Mouse (Mus musculus) liver, embryonic 13.5 days (tissue): ENCODE results near the gene Icam1. TPM values are rescaled to one million over a fixed set of nuclear protein-coding genes. Genes with fewer than 3 reads are reported as not detected.
"Not testable (repeated sequence)": the region's sequence is repeated elsewhere in the genome, so short reads cannot be mapped to it uniquely, and the experiment has no call there.

Experiments
- ATAC-seq: fragments of 200-750 bp; cut with Nextera tagmentation; 2 replicates; pipeline ENCODE4 v1.8.0; 2017; ENCODE audit warnings: low read depth, mild to moderate bottlenecking, moderate number of reproducible peaks, moderate library complexity
- DNase-seq: peaks from one replicate; pipeline ENCODE4 v3.0.0; 2022
- H3K27ac ChIP-seq: fragments of 300-500 bp; sonication (generic); 2 replicates; pipeline ENCODE4 v1.5.1; 2015; ENCODE audit warnings: moderate library complexity, mild to moderate bottlenecking, inconsistent platforms
- H3K27me3 ChIP-seq: fragments of 300-500 bp; sonication (generic); 2 replicates; pipeline ENCODE4 v1.6.1; 2015; ENCODE audit warnings: mild to moderate bottlenecking, inconsistent platforms
- H3K36me3 ChIP-seq: fragments of 300-500 bp; sonication (generic); 2 replicates; pipeline ENCODE4 v1.6.1; 2015; ENCODE audit warnings: mild to moderate bottlenecking, inconsistent platforms
- H3K4me1 ChIP-seq: fragments of 300-500 bp; sonication (generic); replicated peaks from 2 replicates; pipeline ENCODE4 v1.6.1; 2015; ENCODE audit warnings: inconsistent platforms
- H3K4me2 ChIP-seq: fragments of 300-500 bp; sonication (generic); 2 replicates; pipeline ENCODE4 v1.6.1; 2015; ENCODE audit warnings: inconsistent platforms, mild to moderate bottlenecking, moderate library complexity
- H3K4me3 ChIP-seq: fragments of 300-500 bp; sonication (generic); replicated peaks from 2 replicates; pipeline ENCODE4 v1.5.1; 2015; ENCODE audit warnings: mild to moderate bottlenecking, inconsistent platforms
- H3K9ac ChIP-seq: fragments of 300-500 bp; sonication (generic); 2 replicates; pipeline ENCODE4 v1.6.1; 2015; ENCODE audit warnings: mild to moderate bottlenecking, inconsistent platforms
- H3K9me3 ChIP-seq: fragments of 300-500 bp; sonication (generic); replicated peaks from 2 replicates; pipeline ENCODE4 v1.6.1; 2016; ENCODE audit warnings: inconsistent platforms
- WGBS: fragments of 180-500 bp; shearing (Covaris S2); methylation state at CpG from one replicate; pipeline ENCODE4 v1.1.7; 2015; ENCODE audit not compliant: insufficient replicate concordance; 5-methylcytosine and 5-hydroxymethylcytosine counted together
- polyA plus RNA-seq: library from polyadenylated mRNA; unstranded; fragments of >200 nt; fragmentation: Nextera tagmentation; extraction: Ambion mirVana; gene quantifications from 2 replicates; pipeline ENCODE4 v1.2.1, GENCODE M21; 2015

Icam1 gene
- polyA plus RNA-seq, 1 experiment from 2014 or later = 9.6 TPM

- no peak for DNase-seq
- Histone ChIP-seq H3K9me3 (no peaks in the 10 kb centered on the region), H3K9ac (peak overlapping the region; percentile 13; the same call in 1 of the 2 replicates), H3K27ac (no peak overlapping the region), H3K4me1 (peaks cover 31% of the 10 kb centered on the region), H3K4me3 (no peak overlapping the region), H3K36me3 (no peaks in the 10 kb centered on the region), H3K4me2 (no peak overlapping the region), H3K27me3 (peaks cover 3% of the 10 kb centered on the region; the same call in 1 of the 2 replicates)
- no peak for ATAC-seq
- 61% methylated on average over 5 of the region's 5 CpGs for WGBS
These were observed 22.5 kb upstream of the Icam1 start for GRCm38 (mm10) chr9:20993165-20993898.

- DNase-seq (no peak), ATAC-seq (no peak)
- no peak overlapping the region for H3K9ac ChIP-seq
- peaks cover 3% of the 10 kb centered on the region; the same call in 1 of the 2 replicates for H3K27me3 ChIP-seq
- 80% methylated on average over 3 of the region's 3 CpGs for WGBS
- no peak overlapping the region for H3K27ac ChIP-seq
- H3K4me3 ChIP-seq = no peak overlapping the region
- no peaks in the 10 kb centered on the region for H3K9me3 ChIP-seq
- H3K4me2 ChIP-seq = no peak overlapping the region
- H3K36me3 ChIP-seq = no peaks in the 10 kb centered on the region
- peaks cover 31% of the 10 kb centered on the region for H3K4me1 ChIP-seq
These were observed 20.7 kb upstream of the Icam1 start for GRCm38 (mm10) chr9:20995069-20995468.

GRCm38 (mm10) chr9:20997065-20997464 is 18.7 kb upstream of the Icam1 start:
- Histone ChIP-seq H3K27ac (no peak overlapping the region), H3K36me3 (no peaks in the 10 kb centered on the region), H3K4me2 (no peak overlapping the region), H3K4me3 (no peak overlapping the region), H3K9ac (no peak overlapping the region), H3K9me3 (no peaks in the 10 kb centered on the region), H3K4me1 (peaks cover 37% of the 10 kb centered on the region), H3K27me3 (no peaks in the 10 kb centered on the region)
- DNase-seq (no peak), ATAC-seq (no peak)
- 73% methylated on average over 8 of the region's 8 CpGs for WGBS

- H3K4me2 ChIP-seq, DNase-seq, H3K27me3 ChIP-seq, H3K9me3 ChIP-seq, ATAC-seq, H3K36me3 ChIP-seq, H3K9ac ChIP-seq, H3K4me3 ChIP-seq, H3K27ac ChIP-seq: not testable (repeated sequence)
- peaks cover 37% of the 10 kb centered on the region for H3K4me1 ChIP-seq
- WGBS = 74% methylated on average over 1 of the region's 1 CpGs
These were observed 17.4 kb upstream of the Icam1 start for GRCm38 (mm10) chr9:20998337-20998736.

GRCm38 (mm10) chr9:21000811-21001210 is 15.0 kb upstream of the Icam1 start:
- Histone ChIP-seq H3K4me1 (peaks cover 50% of the 10 kb centered on the region), H3K27ac (no peak overlapping the region; the same call in 1 of the 2 replicates)
- no peak for DNase-seq

GRCm38 (mm10) chr9:21001651-21002200 is 14.1 kb upstream of the Icam1 start:
- H3K27ac ChIP-seq = 0 out of 2 replicates have a peak overlapping the region, but pooled peaks have one; percentile 45

More at GRCm38 (mm10) chr9:21000811-21001210, 15.0 kb upstream of the Icam1 start:
- H3K9me3 ChIP-seq = no peaks in the 10 kb centered on the region
- ATAC-seq = no peak
- H3K36me3 ChIP-seq = peaks cover 13% of the 10 kb centered on the region
- H3K9ac ChIP-seq = no peak overlapping the region
- H3K4me2 ChIP-seq = no peak overlapping the region
- H3K4me3 ChIP-seq = no peak overlapping the region
- H3K27me3 ChIP-seq = no peaks in the 10 kb centered on the region

GRCm38 (mm10) chr9:21002270-21002626 is 13.5 kb upstream of the Icam1 start:
- Histone ChIP-seq H3K9me3 (no peaks in the 10 kb centered on the region), H3K4me3 (peak overlapping the region; percentile 82), H3K4me2 (peak overlapping the region; percentile 87), H3K36me3 (peaks cover 27% of the 10 kb centered on the region), H3K27me3 (no peaks in the 10 kb centered on the region), H3K4me1 (peaks cover 45% of the 10 kb centered on the region), H3K27ac (peak overlapping the region; percentile 83), H3K9ac (peak overlapping the region; percentile 81)
- ATAC-seq = peak; percentile 22
- WGBS = 13% methylated on average over 7 of the region's 7 CpGs
- no peak for DNase-seq

More at GRCm38 (mm10) chr9:21001651-21002200, 14.1 kb upstream of the Icam1 start:
- Histone ChIP-seq H3K4me2 (peak overlapping the region; percentile 87), H3K4me3 (no peak overlapping the region; the same call in 1 of the 2 replicates), H3K36me3 (peaks cover 22% of the 10 kb centered on the region), H3K9me3 (no peaks in the 10 kb centered on the region), H3K9ac (no peak overlapping the region), H3K27me3 (no peaks in the 10 kb centered on the region), H3K4me1 (peaks cover 48% of the 10 kb centered on the region)
- WGBS = 66% methylated on average over 6 of the region's 6 CpGs
- ATAC-seq (no peak), DNase-seq (no peak)

GRCm38 (mm10) chr9:21002627-21003551 is 12.9 kb upstream of the Icam1 start, which contains the start of gene Mrpl4:
Mrpl4 (plus strand) TSS chr9:21002738.
- Histone ChIP-seq H3K36me3 (peaks cover 34% of the 10 kb centered on the region), H3K27ac (peak within 1 kb of the TSS; percentile 83), H3K4me1 (peaks cover 38% of the 10 kb centered on the region), H3K9me3 (no peaks in the 10 kb centered on the region), H3K27me3 (no peaks in the 10 kb centered on the region), H3K4me3 (peak within 1 kb of the TSS; percentile 82), H3K9ac (peak within 1 kb of the TSS; percentile 81), H3K4me2 (peak within 1 kb of the TSS; percentile 87)
- peak; percentile 81 for DNase-seq
- ATAC-seq = peak; percentile 84
- WGBS = under 1% methylated on average over 72 of the region's 72 CpGs

- Histone ChIP-seq H3K9ac (no peak overlapping the region), H3K27me3 (no peaks in the 10 kb centered on the region), H3K4me3 (no peak overlapping the region), H3K4me1 (peaks cover 39% of the 10 kb centered on the region), H3K4me2 (no peak overlapping the region), H3K9me3 (no peaks in the 10 kb centered on the region), H3K27ac (no peak overlapping the region), H3K36me3 (peaks cover 46% of the 10 kb centered on the region)
- ATAC-seq (no peak), DNase-seq (no peak)
- WGBS = 86% methylated on average over 10 of the region's 10 CpGs
These were observed 8.4 kb upstream of the Icam1 start for GRCm38 (mm10) chr9:21007313-21007952.

GRCm38 (mm10) chr9:21008007-21008406 is 7.8 kb upstream of the Icam1 start:
- WGBS = 70% methylated on average over 7 of the region's 7 CpGs
- no peak overlapping the region for H3K4me3 ChIP-seq
- H3K36me3 ChIP-seq = peaks cover 46% of the 10 kb centered on the region
- H3K27ac ChIP-seq = 0 out of 2 replicates have a peak overlapping the region, but pooled peaks have one; percentile 22
- no peaks in the 10 kb centered on the region for H3K27me3 ChIP-seq
- H3K9me3 ChIP-seq = no peaks in the 10 kb centered on the region
- H3K4me2 ChIP-seq = no peak overlapping the region
- peaks cover 45% of the 10 kb centered on the region for H3K4me1 ChIP-seq
- ATAC-seq (no peak), DNase-seq (no peak)
- H3K9ac ChIP-seq = no peak overlapping the region
